Mouse (Mus musculus): ENCODE measurements around the gene Gm17190. TPM values are rescaled to one million over a fixed set of nuclear protein-coding genes. Genes with fewer than 3 reads are reported as not detected.

Gm17190 gene
- polyA plus RNA-seq, 1 experiment = not detected

DNA sequence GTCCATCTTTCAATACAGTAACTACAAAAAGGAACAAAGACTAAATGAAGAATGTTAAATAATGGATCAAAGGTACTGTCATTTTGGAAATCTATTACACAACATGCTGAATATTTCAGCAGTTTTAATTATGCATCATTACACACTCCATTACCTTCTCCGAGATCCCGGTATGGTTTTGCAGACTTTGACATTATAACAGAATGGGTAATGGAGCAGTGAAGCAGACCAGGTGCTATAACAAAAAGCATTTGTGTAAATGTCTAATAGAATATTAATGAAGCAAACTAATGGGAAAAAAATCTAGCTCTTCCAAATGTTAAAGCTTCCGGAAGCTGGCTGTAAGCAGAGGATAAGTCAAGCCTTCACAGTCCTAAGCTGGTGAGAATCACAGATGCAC, 28.9 kb downstream of the Gm17190 start:
- Histone ChIP-seq H3K4me3 (replicated peaks; ENCODE audit: extremely low read depth, low read depth, low read length) (no peak overlapping the region), H3K4me1 (ENCODE audit: control insufficient read depth, insufficient read depth, low read length) (no peaks in the 10 kb centered on the region)
- DNase-seq = no peak
- no peak for TF ChIP-seq CTCF (IDR thresholded peaks at IDR 0.05; ENCODE audit: insufficient read depth, low read length)
- no peak for TF ChIP-seq POLR2A (IDR thresholded peaks at IDR 0.05; ENCODE audit: borderline replicate concordance, extremely low read depth, low read depth, low read length)
- WGBS = 90% methylated on average over 3 of the region's 3 CpGs

DNA sequence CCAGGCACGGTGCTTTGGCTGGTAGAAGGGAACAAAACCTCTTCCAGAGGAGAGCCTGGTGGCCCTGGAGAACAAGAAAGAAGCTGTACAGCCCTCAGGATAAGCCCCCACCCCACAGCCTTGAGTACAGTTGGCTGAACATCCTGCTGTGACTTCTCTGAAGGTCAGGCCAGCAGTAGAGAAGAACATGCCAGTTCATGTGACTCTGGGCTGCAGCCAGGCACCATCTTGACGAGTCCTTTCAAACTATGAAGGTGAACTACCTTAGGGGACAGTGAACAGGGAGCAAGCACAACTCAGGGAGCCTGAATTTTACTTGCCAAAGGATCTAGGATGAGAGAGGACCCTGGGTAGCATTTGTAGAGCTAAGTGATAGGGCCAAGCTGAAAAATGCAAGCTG, 30.9 kb downstream of the Gm17190 start:
- 64% methylated on average over 2 of the region's 2 CpGs for WGBS
- Histone ChIP-seq H3K4me3 (replicated peaks; ENCODE audit: extremely low read depth, low read depth, low read length) (no peak overlapping the region), H3K4me1 (ENCODE audit: control insufficient read depth, insufficient read depth, low read length) (no peaks in the 10 kb centered on the region)
- no peak for DNase-seq
- TF ChIP-seq CTCF (IDR thresholded peaks at IDR 0.05; ENCODE audit: insufficient read depth, low read length) = no peak
- no peak for TF ChIP-seq POLR2A (IDR thresholded peaks at IDR 0.05; ENCODE audit: borderline replicate concordance, extremely low read depth, low read depth, low read length)

DNA sequence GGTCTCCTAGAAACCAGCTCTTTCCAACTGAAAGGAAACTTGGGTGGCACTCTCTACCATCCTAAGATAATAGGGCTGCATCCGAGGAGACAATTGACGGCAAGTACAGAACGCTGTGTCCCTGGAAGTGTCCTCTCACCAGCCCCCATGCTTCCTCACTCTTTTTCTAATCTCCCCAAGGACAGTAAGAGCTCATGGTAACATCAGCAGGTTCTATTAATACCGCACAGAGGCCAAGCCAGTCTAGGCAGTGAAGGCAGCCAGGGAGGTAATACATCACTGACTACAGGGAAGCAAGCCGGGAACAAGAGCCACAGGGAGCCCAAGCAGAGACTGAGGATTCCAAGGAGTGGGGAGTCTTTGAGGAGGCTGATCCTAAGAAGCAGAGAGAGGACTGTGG, 43.2 kb downstream of the Gm17190 start:
- TF ChIP-seq POLR2A (IDR thresholded peaks at IDR 0.05; ENCODE audit: borderline replicate concordance, extremely low read depth, low read depth, low read length) = no peak
- TF ChIP-seq CTCF (IDR thresholded peaks at IDR 0.05; ENCODE audit: insufficient read depth, low read length) = no peak
- Histone ChIP-seq H3K4me3 (replicated peaks; ENCODE audit: extremely low read depth, low read depth, low read length) (no peak overlapping the region), H3K4me1 (ENCODE audit: control insufficient read depth, insufficient read depth, low read length) (no peaks in the 10 kb centered on the region)
- DNase-seq = no peak
- WGBS = 67% methylated on average over 5 of the region's 5 CpGs

DNA sequence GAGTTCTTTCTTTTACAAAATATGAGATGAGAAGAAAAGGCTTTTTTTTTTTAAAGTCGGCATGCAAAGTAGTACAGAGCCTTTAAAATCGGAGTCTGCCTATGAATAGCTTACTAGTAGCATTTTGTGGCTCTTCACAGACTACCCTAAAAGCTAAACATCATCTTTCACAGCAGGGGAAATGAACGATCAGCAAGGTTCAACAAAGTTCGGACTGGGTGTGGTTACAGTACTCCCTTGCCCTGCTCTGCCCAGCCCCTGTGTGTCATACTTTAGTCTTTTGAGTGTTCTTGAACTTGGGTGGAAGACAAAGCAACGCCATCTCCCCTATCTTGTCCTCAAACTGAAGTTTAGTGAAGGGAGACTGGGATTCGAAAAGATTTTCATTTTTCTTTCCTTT, 44.8 kb downstream of the Gm17190 start:
- DNase-seq = no peak
- no peak for TF ChIP-seq CTCF (IDR thresholded peaks at IDR 0.05; ENCODE audit: insufficient read depth, low read length)
- TF ChIP-seq POLR2A (IDR thresholded peaks at IDR 0.05; ENCODE audit: borderline replicate concordance, extremely low read depth, low read depth, low read length) = no peak
- 63% methylated on average over 6 of the region's 6 CpGs for WGBS
- H3K4me1 ChIP-seq (ENCODE audit: control insufficient read depth, insufficient read depth, low read length) = no peaks in the 10 kb centered on the region
- no peak overlapping the region for H3K4me3 ChIP-seq (replicated peaks; ENCODE audit: extremely low read depth, low read depth, low read length)

DNA sequence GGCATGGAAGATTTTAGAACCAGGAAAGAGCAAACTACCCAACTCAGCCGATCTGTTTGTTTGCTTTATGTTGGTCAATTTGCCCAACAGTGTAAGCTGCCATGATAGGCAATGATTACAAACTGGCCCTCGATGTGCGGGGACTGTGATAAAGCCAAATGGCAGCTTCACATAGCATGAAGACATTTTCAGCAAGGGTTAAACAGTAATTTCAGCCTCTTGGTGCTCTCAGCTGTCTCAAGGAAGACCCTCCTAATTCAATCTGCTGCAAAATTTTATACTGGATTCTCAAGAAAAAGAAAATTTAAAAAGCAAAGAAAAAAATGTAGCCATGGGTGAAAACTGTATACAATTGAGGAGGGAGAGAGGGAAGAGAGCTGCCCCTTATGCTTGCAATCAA, 47.2 kb downstream of the Gm17190 start:
- WGBS = 66% methylated on average over 3 of the region's 3 CpGs
- DNase-seq = no peak
- no peaks in the 10 kb centered on the region for H3K4me1 ChIP-seq (ENCODE audit: control insufficient read depth, insufficient read depth, low read length)

DNA sequence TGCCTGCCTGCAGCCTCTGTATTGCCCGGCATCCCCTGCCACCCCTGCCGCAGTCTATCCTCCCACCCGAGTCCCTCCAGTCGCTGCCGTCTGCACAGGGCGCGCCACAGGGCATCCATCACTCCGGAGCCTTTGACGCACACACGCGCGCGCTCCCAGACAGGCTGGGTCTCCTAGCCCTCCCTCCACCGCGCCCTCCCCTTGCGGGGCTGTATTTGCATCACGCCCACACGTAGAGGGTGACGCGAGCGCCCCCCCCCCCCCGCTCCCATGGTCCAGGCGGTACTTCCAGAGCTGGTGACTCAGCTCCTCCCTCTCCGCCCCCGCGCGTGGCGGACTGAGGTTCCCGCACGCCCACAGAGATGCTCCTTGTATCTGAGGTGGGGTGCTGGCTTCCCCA, 49.2 kb downstream of the Gm17190 start:
- TF ChIP-seq CTCF (IDR thresholded peaks at IDR 0.05; ENCODE audit: insufficient read depth, low read length) = no peak
- TF ChIP-seq POLR2A (IDR thresholded peaks at IDR 0.05; ENCODE audit: borderline replicate concordance, extremely low read depth, low read depth, low read length) = no peak
- Histone ChIP-seq H3K4me1 (ENCODE audit: control insufficient read depth, insufficient read depth, low read length) (no peaks in the 10 kb centered on the region), H3K4me3 (replicated peaks; ENCODE audit: extremely low read depth, low read depth, low read length) (no peak overlapping the region)
- WGBS = 1% methylated on average over 30 of the region's 30 CpGs
- DNase-seq = no peak

More for the DNA sequence above, 47.2 kb downstream of the Gm17190 start:
- H3K4me3 ChIP-seq (replicated peaks; ENCODE audit: extremely low read depth, low read depth, low read length) = no peak overlapping the region
- TF ChIP-seq POLR2A (IDR thresholded peaks at IDR 0.05; ENCODE audit: borderline replicate concordance, extremely low read depth, low read depth, low read length) = no peak
- no peak for TF ChIP-seq CTCF (IDR thresholded peaks at IDR 0.05; ENCODE audit: insufficient read depth, low read length)

DNA sequence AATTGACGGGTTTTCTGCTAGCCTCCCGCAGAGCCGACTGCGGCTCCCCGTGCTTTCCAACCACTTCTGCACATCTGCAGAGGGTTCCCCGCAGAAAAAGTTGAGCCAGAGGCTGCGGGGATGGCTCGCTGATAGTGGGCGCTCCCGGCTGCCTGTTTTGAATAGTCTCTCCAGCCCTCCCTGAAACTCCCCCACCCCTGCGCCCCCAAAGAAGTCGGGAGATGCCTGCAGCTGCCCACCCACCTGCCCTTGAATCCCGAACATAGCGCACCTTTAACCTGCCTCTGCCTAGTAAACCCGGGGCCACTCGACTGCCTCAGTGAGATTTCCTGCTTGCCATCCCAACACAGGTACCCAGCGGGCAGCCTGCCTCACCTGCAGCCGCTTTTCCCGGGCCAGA, 50.1 kb downstream of the Gm17190 start:
- under 1% methylated on average over 19 of the region's 19 CpGs for WGBS
- no peak for DNase-seq

DNA sequence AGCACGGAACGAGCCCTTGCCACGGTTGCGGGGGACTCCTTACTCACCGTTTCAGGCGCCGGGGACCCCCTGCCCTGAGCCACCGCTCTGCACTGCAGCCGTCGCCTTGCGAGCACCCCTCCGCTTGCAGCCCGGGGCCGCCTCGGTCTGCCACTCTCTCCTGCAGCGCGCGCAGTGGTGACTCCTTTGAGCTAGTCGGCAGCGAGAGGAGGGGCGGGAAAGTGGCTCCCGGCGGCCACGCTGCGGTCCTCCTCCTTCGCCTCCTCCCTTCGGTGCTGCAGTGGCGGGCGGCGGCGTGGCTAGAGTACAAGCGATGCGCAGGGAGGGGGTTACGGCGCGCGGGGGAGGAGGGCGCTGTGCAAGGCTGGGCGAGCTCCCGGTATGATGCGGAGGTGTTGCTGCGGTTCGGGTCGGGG, 50.6 kb downstream of the Gm17190 start, which contains the start of gene Sv2c:
Gene Sv2c, minus strand, starts transcription at position 177 of the 416 bp plus-strand sequence.
- H3K4me3 ChIP-seq (replicated peaks; ENCODE audit: extremely low read depth, low read depth, low read length) = no peak within 1 kb of the TSS
- WGBS = 1% methylated on average over 40 of the region's 44 CpGs
- no peak for DNase-seq
- TF ChIP-seq POLR2A (IDR thresholded peaks at IDR 0.05; ENCODE audit: borderline replicate concordance, extremely low read depth, low read depth, low read length) = no peak
- TF ChIP-seq CTCF (IDR thresholded peaks at IDR 0.05; ENCODE audit: insufficient read depth, low read length) = no peak
- no peaks in the 10 kb centered on the region for H3K4me1 ChIP-seq (ENCODE audit: control insufficient read depth, insufficient read depth, low read length)

More for the DNA sequence above, 50.1 kb downstream of the Gm17190 start:
- H3K4me1 ChIP-seq (ENCODE audit: control insufficient read depth, insufficient read depth, low read length) = no peaks in the 10 kb centered on the region
- TF ChIP-seq CTCF (IDR thresholded peaks at IDR 0.05; ENCODE audit: insufficient read depth, low read length) = no peak
- TF ChIP-seq POLR2A (IDR thresholded peaks at IDR 0.05; ENCODE audit: borderline replicate concordance, extremely low read depth, low read depth, low read length) = no peak
- H3K4me3 ChIP-seq (replicated peaks; ENCODE audit: extremely low read depth, low read depth, low read length) = no peak overlapping the region

Other genes with a start within 250 kb of the Gm17190 start
- gene Iqgap2, start 190.1 kb upstream of the Gm17190 start, polyA plus RNA-seq (2012; rRNA removed) = 1.7 and 2.4 TPM in 2 replicates
- 0.07 and 0.78 TPM in 2 replicates for gene Gm20075, start 678 bp upstream of the Gm17190 start, polyA plus RNA-seq (2012; rRNA removed)
- 0.18 and 0.36 TPM in 2 replicates for gene Sv2c, start 50.5 kb downstream of the Gm17190 start, polyA plus RNA-seq (2012; rRNA removed)

All from lung, adult 2 months (tissue).